Mouse (Mus musculus) kidney, embryonic 14.5 days (tissue): Measurements from ENCODE around the gene Sox5. TPM values are rescaled to one million over a fixed set of nuclear protein-coding genes. Genes with fewer than 3 reads are reported as not detected.

Source experiments
- ATAC-seq: fragments of 200-750 bp; cut with Nextera tagmentation; 2 replicates; pipeline ENCODE4 v1.8.0; 2017; ENCODE audit warnings: moderate number of reproducible peaks, mild to moderate bottlenecking, moderate TSS enrichment, moderate library complexity; ENCODE audit not compliant: low FRiP score, low TSS enrichment
- H3K27ac ChIP-seq: fragments of 300-500 bp; sonication (generic); 2 replicates; pipeline ENCODE4 v1.5.1; 2014; ENCODE audit warnings: low read depth, mild to moderate bottlenecking, low read length, moderate library complexity, mixed read lengths
- H3K27me3 ChIP-seq: fragments of 300-500 bp; sonication (generic); 2 replicates; pipeline ENCODE4 v1.6.1; 2014; ENCODE audit warnings: mild to moderate bottlenecking, low read length; ENCODE audit not compliant: control insufficient read depth, insufficient read depth
- H3K36me3 ChIP-seq: fragments of 300-500 bp; sonication (generic); 2 replicates; pipeline ENCODE4 v1.6.1; 2014; ENCODE audit warnings: low read length, mixed read lengths; ENCODE audit not compliant: control insufficient read depth, insufficient read depth
- H3K4me1 ChIP-seq: fragments of 300-500 bp; sonication (generic); 2 replicates; pipeline ENCODE4 v1.6.1; 2014; ENCODE audit warnings: low read length, mixed read lengths; ENCODE audit not compliant: control insufficient read depth, insufficient read depth
- H3K4me2 ChIP-seq: fragments of 300-500 bp; sonication (generic); replicated peaks from 2 replicates; pipeline ENCODE4 v1.6.1; 2014; ENCODE audit warnings: low read depth, mild to moderate bottlenecking, low read length
- H3K4me3 ChIP-seq: fragments of 300-500 bp; sonication (generic); 2 replicates; pipeline ENCODE4 v1.5.1; 2014; ENCODE audit warnings: mild to moderate bottlenecking, low read length
- H3K9ac ChIP-seq: fragments of 300-500 bp; sonication (generic); 2 replicates; pipeline ENCODE4 v1.6.1; 2014; ENCODE audit warnings: low read depth, mild to moderate bottlenecking, low read length, moderate library complexity
- H3K9me3 ChIP-seq: fragments of 300-500 bp; sonication (generic); 2 replicates; pipeline ENCODE4 v1.6.1; 2016; ENCODE audit warnings: low read length; ENCODE audit not compliant: control insufficient read depth
- WGBS: fragments of 180-500 bp; shearing (Covaris S2); extraction: QIAGEN DNeasy Blood & Tissue Kit; methylation state at CpG from one replicate; pipeline ENCODE4 v1.1.7; 2014; 5-methylcytosine and 5-hydroxymethylcytosine counted together
- polyA plus RNA-seq: library from polyadenylated mRNA; unstranded; fragments of >200 nt; fragmentation: Nextera tagmentation; extraction: Ambion mirVana; gene quantifications from 2 replicates; pipeline ENCODE4 v1.2.1, GENCODE M21; 2014

Gene Sox5
- polyA plus RNA-seq, 1 experiment from 2014 or later = 13.0 TPM

GRCm38 (mm10) chr6:144804321-144804720 lies 22.5 kb upstream of the Sox5 start:
- no peak overlapping the region for H3K4me3 ChIP-seq
- no peaks in the 10 kb centered on the region for H3K4me1 ChIP-seq
- 80% methylated on average over 5 of the region's 5 CpGs for WGBS

GRCm38 (mm10) chr6:144803063-144803462 lies 21.3 kb upstream of the Sox5 start:
- H3K4me1 ChIP-seq = no peaks in the 10 kb centered on the region
- no peak overlapping the region for H3K27ac ChIP-seq
- H3K9me3 ChIP-seq = peaks cover 8% of the 10 kb centered on the region; the same call in 1 of the 2 replicates
- WGBS = 100% methylated on average over 1 of the region's 1 CpGs
- H3K36me3 ChIP-seq = no peaks in the 10 kb centered on the region
- ATAC-seq = no peak
- H3K4me3 ChIP-seq = no peak overlapping the region
- H3K4me2 ChIP-seq = no peak overlapping the region
- 0 out of 2 replicates have a peak, but pooled peaks cover 3% of the 10 kb centered on the region for H3K27me3 ChIP-seq
- H3K9ac ChIP-seq = no peak overlapping the region

More at GRCm38 (mm10) chr6:144804321-144804720, 22.5 kb upstream of the Sox5 start:
- no peak for ATAC-seq
- H3K9ac ChIP-seq = no peak overlapping the region
- peaks cover 8% of the 10 kb centered on the region; the same call in 1 of the 2 replicates for H3K9me3 ChIP-seq
- H3K4me2 ChIP-seq = no peak overlapping the region
- H3K36me3 ChIP-seq = no peaks in the 10 kb centered on the region
- no peak overlapping the region for H3K27ac ChIP-seq
- H3K27me3 ChIP-seq = 0 out of 2 replicates have a peak, but pooled peaks cover 3% of the 10 kb centered on the region

- H3K9me3 ChIP-seq = no peaks in the 10 kb centered on the region
- 61% methylated on average over 3 of the region's 3 CpGs for WGBS
- H3K36me3 ChIP-seq = no peaks in the 10 kb centered on the region
- H3K27ac ChIP-seq = no peak overlapping the region
- no peak for ATAC-seq
- H3K4me1 ChIP-seq = no peaks in the 10 kb centered on the region
- H3K4me3 ChIP-seq = no peak overlapping the region
- H3K4me2 ChIP-seq = no peak overlapping the region
- H3K9ac ChIP-seq = no peak overlapping the region
- no peaks in the 10 kb centered on the region for H3K27me3 ChIP-seq
Observed at GRCm38 (mm10) chr6:144794356-144794755, 12.6 kb upstream of the Sox5 start.

GRCm38 (mm10) chr6:144792871-144793270 lies 11.1 kb upstream of the Sox5 start:
- ATAC-seq = no peak
- H3K4me2 ChIP-seq = no peak overlapping the region
- H3K36me3 ChIP-seq = no peaks in the 10 kb centered on the region
- WGBS = 87% methylated on average over 8 of the region's 8 CpGs
- H3K4me1 ChIP-seq = no peaks in the 10 kb centered on the region
- no peaks in the 10 kb centered on the region for H3K27me3 ChIP-seq
- H3K27ac ChIP-seq = no peak overlapping the region
- H3K4me3 ChIP-seq = no peak overlapping the region
- H3K9ac ChIP-seq = no peak overlapping the region
- no peaks in the 10 kb centered on the region for H3K9me3 ChIP-seq

GRCm38 (mm10) chr6:144783295-144783694 lies 1.5 kb upstream of the Sox5 start:
- H3K36me3 ChIP-seq = no peaks in the 10 kb centered on the region
- H3K27me3 ChIP-seq = peaks cover 8% of the 10 kb centered on the region; the same call in 1 of the 2 replicates
- H3K9ac ChIP-seq = no peak overlapping the region
- H3K27ac ChIP-seq = no peak overlapping the region
- no peaks in the 10 kb centered on the region for H3K4me1 ChIP-seq
- no peak for ATAC-seq
- no peak overlapping the region for H3K4me3 ChIP-seq
- H3K9me3 ChIP-seq = no peaks in the 10 kb centered on the region
- H3K4me2 ChIP-seq = peak overlapping the region; percentile 98; the same call in 1 of the 2 replicates

- H3K27me3 ChIP-seq = peaks cover 8% of the 10 kb centered on the region; the same call in 1 of the 2 replicates
- peak overlapping the region; percentile 71; the same call in 1 of the 2 replicates for H3K9ac ChIP-seq
- ATAC-seq = no peak
- 4% methylated on average over 12 of the region's 12 CpGs for WGBS
- H3K4me3 ChIP-seq = peak overlapping the region; percentile 57
- peak overlapping the region; percentile 98 for H3K4me2 ChIP-seq
- H3K4me1 ChIP-seq = no peaks in the 10 kb centered on the region
- no peak overlapping the region for H3K27ac ChIP-seq
- H3K36me3 ChIP-seq = no peaks in the 10 kb centered on the region
- no peaks in the 10 kb centered on the region for H3K9me3 ChIP-seq
Observed at GRCm38 (mm10) chr6:144782866-144783265, 1.1 kb upstream of the Sox5 start.

GRCm38 (mm10) chr6:144782031-144782857 lies 467 bp upstream of the Sox5 start:
- ATAC-seq = peak; percentile 26
- H3K4me3 ChIP-seq = peak overlapping the region; percentile 57
- H3K4me2 ChIP-seq = peak overlapping the region; percentile 98
- peaks cover 8% of the 10 kb centered on the region; the same call in 1 of the 2 replicates for H3K27me3 ChIP-seq
- peak overlapping the region; percentile 71 for H3K9ac ChIP-seq
- H3K36me3 ChIP-seq = no peaks in the 10 kb centered on the region
- no peaks in the 10 kb centered on the region for H3K9me3 ChIP-seq
- WGBS = under 1% methylated on average over 39 of the region's 55 CpGs
- no peak overlapping the region for H3K27ac ChIP-seq
- H3K4me1 ChIP-seq = no peaks in the 10 kb centered on the region

- H3K9ac ChIP-seq = peak overlapping the region; percentile 71; the same call in 1 of the 2 replicates
- H3K27ac ChIP-seq = peak overlapping the region; percentile 55; the same call in 1 of the 2 replicates
- H3K9me3 ChIP-seq = no peaks in the 10 kb centered on the region
- H3K4me2 ChIP-seq = peak overlapping the region; percentile 98
- H3K4me1 ChIP-seq = no peaks in the 10 kb centered on the region
- 25% methylated on average over 9 of the region's 9 CpGs for WGBS
- no peaks in the 10 kb centered on the region for H3K36me3 ChIP-seq
- peaks cover 8% of the 10 kb centered on the region; the same call in 1 of the 2 replicates for H3K27me3 ChIP-seq
- peak overlapping the region; percentile 57 for H3K4me3 ChIP-seq
- ATAC-seq = no peak
Observed at GRCm38 (mm10) chr6:144780608-144781285, 1.0 kb downstream of the Sox5 start.
